ENCODE assay signal across 15 mouse cellular contexts in the genomic region with DNA sequence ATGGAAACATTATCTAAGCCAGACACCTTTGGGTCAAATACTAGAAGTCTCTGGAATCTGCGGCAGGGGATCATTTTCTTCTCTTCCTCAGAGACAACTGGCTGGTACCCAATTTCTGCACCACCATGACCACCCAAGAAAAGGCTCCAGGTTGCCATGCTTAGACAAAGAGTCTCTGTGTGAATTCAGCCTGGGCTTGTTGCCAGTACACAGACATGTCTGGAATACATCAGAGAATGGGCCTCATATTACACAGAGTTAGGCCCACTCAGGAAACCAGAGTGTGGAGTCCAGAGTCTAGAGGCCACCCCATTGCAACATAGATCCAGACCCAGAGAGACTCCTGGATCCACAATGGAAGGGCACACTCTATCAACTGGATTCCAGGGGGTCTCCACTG. TPM values are rescaled to one million over a fixed set of nuclear protein-coding genes. Genes with fewer than 3 reads are reported as not detected.
DNase-seq lines count a peak whose midpoint lies in the region; ATAC-seq lines count a peak whose summit lies in the region.
"Had no signal": no experiment of that assay in that cellular context is flagged by ENCODE, and none has a peak within 500 bp of the region (broad histone marks: within the 10 kb centered on the region; RNA-seq: fewer than 3 reads in every experiment).

No protein-coding gene starts in this region.

- no peaks in the 10 kb centered on the region for H3K27me3 ChIP-seq in hindbrain, embryonic 15.5 days
- H3K27me3 ChIP-seq in hindbrain, embryonic 10.5 days (ENCODE audit: insufficient read depth, poor library complexity, severe bottlenecking) = no peaks in the 10 kb centered on the region

- H3K4me3 ChIP-seq in hindbrain, embryonic 15.5 days = no peak overlapping the region
- H3K4me3 ChIP-seq in hindbrain, embryonic 10.5 days = no peak overlapping the region
- H3K4me3 ChIP-seq: myocyte had no signal

- no peak overlapping the region for H3K9ac ChIP-seq in hindbrain, embryonic 15.5 days
- H3K9ac ChIP-seq: liver, postnatal 0 days had no signal

- WGBS in hindbrain, embryonic 15.5 days = 57% methylated on average over 1 of the region's 1 CpGs
- 93% methylated on average over 1 of the region's 1 CpGs for WGBS in hindbrain, embryonic 10.5 days

- H3K4me1 ChIP-seq in hindbrain, embryonic 15.5 days (replicated peaks) = no peaks in the 10 kb centered on the region
- no peaks in the 10 kb centered on the region for H3K4me1 ChIP-seq in hindbrain, embryonic 10.5 days (replicated peaks)

- no peak for DNase-seq in hindbrain, embryonic 10.5 days (ENCODE audit: low spot score)
- peak; percentile 47 for DNase-seq in right cerebral cortex, postnatal 4 days
- no peak for DNase-seq in right cerebral cortex, adult 18-20 months
- peak; percentile 34 to 56 for DNase-seq in layer of hippocampus, adult 8-10 months (ENCODE audit: low spot score in 2 of 2)
- DNase-seq in urinary bladder, postnatal 10 days (ENCODE audit: low spot score) = no peak
- DNase-seq in gastrocnemius, adult 8-10 months (ENCODE audit: low spot score in 2 of 2) = no peak
- DNase-seq in gastrocnemius, postnatal 36 days = no peak
- DNase-seq: gastrocnemius, postnatal 10 days; heart, postnatal 4 days; kidney, postnatal 4 days; liver, postnatal 0 days had no signal

- no peak overlapping the region for H3K4me2 ChIP-seq in hindbrain, embryonic 15.5 days

- no peaks in the 10 kb centered on the region for H3K36me3 ChIP-seq in hindbrain, embryonic 15.5 days
- no peaks in the 10 kb centered on the region for H3K36me3 ChIP-seq in hindbrain, embryonic 10.5 days

- intact Hi-C loops in gastrocnemius, postnatal 36 days (cut with DNase I) = no loop called here

- peak overlapping the region; percentile 71 for H3K27ac ChIP-seq in hindbrain, embryonic 15.5 days (replicated peaks)
- no peak overlapping the region for H3K27ac ChIP-seq in hindbrain, embryonic 10.5 days

- peak; percentile 86 for ATAC-seq in hindbrain, embryonic 15.5 days (ENCODE audit: low FRiP score, low read depth)
- ATAC-seq: liver, postnatal 0 days had no signal

- H3K9me3 ChIP-seq in hindbrain, embryonic 15.5 days = no peaks in the 10 kb centered on the region
- H3K9me3 ChIP-seq in hindbrain, embryonic 10.5 days = no peaks in the 10 kb centered on the region

RNA-seq across cellular contexts. Expression of gene Gpr55, which starts 8.7 kb away (rescaled TPM):
- 0.17 and 0.25 TPM in 2 replicates for polyA plus RNA-seq in hindbrain, embryonic 15.5 days (2015; fragmentation: Nextera tagmentation; extraction: Ambion mirVana)
- polyA plus RNA-seq in hindbrain, embryonic 10.5 days (2016; fragmentation: Nextera tagmentation; extraction: Ambion mirVana) = not detected in 2 replicates
- under 1 TPM in 3 of 4 experiments, not detected in 1; 0.08 to 0.52 (median 0.25) TPM for total RNA-seq in layer of hippocampus, adult 8-10 months (2022)
- total RNA-seq in gastrocnemius, adult 8-10 months (2022) = not detected
- total RNA-seq in gastrocnemius, postnatal 36 days (2021) = not detected
- total RNA-seq: gastrocnemius, postnatal 10 days; heart, postnatal 4 days had no signal
- polyA plus RNA-seq: myocyte had no signal

RNA-seq across cellular contexts. Expression of gene 4933407L21Rik, which starts 41.2 kb away (rescaled TPM):
- polyA plus RNA-seq in hindbrain, embryonic 15.5 days (2015; fragmentation: Nextera tagmentation; extraction: Ambion mirVana) = 7.1 and 7.7 TPM in 2 replicates
- polyA plus RNA-seq in hindbrain, embryonic 10.5 days (2016; fragmentation: Nextera tagmentation; extraction: Ambion mirVana) = 0.43 and 0.51 TPM in 2 replicates
- total RNA-seq in layer of hippocampus, adult 8-10 months (2022) = 1 to 10 TPM; 4.3 to 5.3 (median 4.5) TPM
- total RNA-seq in gastrocnemius, adult 8-10 months (2022) = under 1 TPM in 2 of 4 experiments, not detected in 2; 0.22 to 0.67 TPM
- total RNA-seq in gastrocnemius, postnatal 36 days (2021) = not detected
- total RNA-seq: adrenal gland, adult 18-20 months; gastrocnemius, postnatal 10 days; heart, postnatal 4 days had no signal
- polyA plus RNA-seq: myocyte had no signal

RNA-seq across cellular contexts. Expression of gene Spata3, which starts 47.1 kb away (rescaled TPM):
- 0.32 and 0.87 TPM in 2 replicates for polyA plus RNA-seq in hindbrain, embryonic 15.5 days (2015; fragmentation: Nextera tagmentation; extraction: Ambion mirVana)
- not detected in 2 replicates for polyA plus RNA-seq in hindbrain, embryonic 10.5 days (2016; fragmentation: Nextera tagmentation; extraction: Ambion mirVana)
- 1 to 10 TPM; 1.1 to 1.7 (median 1.3) TPM for total RNA-seq in layer of hippocampus, adult 8-10 months (2022)
- not detected for total RNA-seq in gastrocnemius, adult 8-10 months (2022)
- total RNA-seq in gastrocnemius, postnatal 36 days (2021) = not detected
- total RNA-seq: adrenal gland, adult 18-20 months; gastrocnemius, postnatal 10 days; heart, postnatal 4 days had no signal
- polyA plus RNA-seq: myocyte; urinary bladder, adult 2 months had no signal

Comparison
In these comparisons a context has a peak if more than half of its experiments do, and no peak if none do; other contexts are left out.
1. DNase-seq: peak in right cerebral cortex, postnatal 4 days (single experiment) and layer of hippocampus, adult 8-10 months (2 of 2); none in hindbrain, embryonic 10.5 days (single experiment), right cerebral cortex, adult 18-20 months (single experiment), urinary bladder, postnatal 10 days (single experiment), gastrocnemius, adult 8-10 months (0 of 2) and gastrocnemius, postnatal 36 days (0 of 2).